Mouse (Mus musculus) intestine, embryonic 16.5 days (tissue): Measurements from ENCODE around the gene Tns1. TPM values are rescaled to one million over a fixed set of nuclear protein-coding genes. Genes with fewer than 3 reads are reported as not detected.

Experiments
- ATAC-seq: fragments of 200-750 bp; cut with Nextera tagmentation; 2 replicates; pipeline ENCODE4 v1.8.0; 2017; ENCODE audit warnings: moderate TSS enrichment, moderate library complexity
- H3K27ac ChIP-seq: fragments of 300-500 bp; sonication (generic); 2 replicates; pipeline ENCODE4 v1.5.1; 2014; ENCODE audit warnings: mild to moderate bottlenecking, low read length
- H3K27me3 ChIP-seq: fragments of 300-500 bp; sonication (generic); replicated peaks from 2 replicates; pipeline ENCODE4 v1.6.1; 2014; ENCODE audit warnings: low read length, control low read depth, mixed read lengths; ENCODE audit not compliant: control insufficient read depth, insufficient read depth
- H3K36me3 ChIP-seq: fragments of 300-500 bp; sonication (generic); 2 replicates; pipeline ENCODE4 v1.6.1; 2014; ENCODE audit warnings: low read length, control low read depth; ENCODE audit not compliant: control insufficient read depth, insufficient read depth
- H3K4me1 ChIP-seq: fragments of 300-500 bp; sonication (generic); 2 replicates; pipeline ENCODE4 v1.6.1; 2014; ENCODE audit warnings: low read length, control low read depth, mixed read lengths; ENCODE audit not compliant: control insufficient read depth, insufficient read depth
- H3K4me2 ChIP-seq: fragments of 300-500 bp; sonication (generic); 2 replicates; pipeline ENCODE4 v1.6.1; 2014; ENCODE audit warnings: low read depth, low read length, control low read depth
- H3K4me3 ChIP-seq: fragments of 300-500 bp; sonication (generic); 2 replicates; pipeline ENCODE4 v1.5.1; 2014; ENCODE audit warnings: mild to moderate bottlenecking, low read length
- H3K9ac ChIP-seq: fragments of 300-500 bp; sonication (generic); 2 replicates; pipeline ENCODE4 v1.6.1; 2014; ENCODE audit warnings: low read depth, low read length
- H3K9me3 ChIP-seq: fragments of 300-500 bp; sonication (generic); 2 replicates; pipeline ENCODE4 v1.6.1; 2016; ENCODE audit warnings: low read length, control low read depth; ENCODE audit not compliant: control insufficient read depth
- WGBS: fragments of 180-500 bp; shearing (Covaris S2); extraction: QIAGEN DNeasy Blood & Tissue Kit; methylation state at CpG from one replicate; pipeline ENCODE4 v1.1.7; 2014; 5-methylcytosine and 5-hydroxymethylcytosine counted together
- polyA plus RNA-seq: library from polyadenylated mRNA; unstranded; fragments of >200 nt; fragmentation: Nextera tagmentation; extraction: Ambion mirVana; gene quantifications from 2 replicates; pipeline ENCODE4 v1.2.1, GENCODE M21; 2015

Tns1 gene
- polyA plus RNA-seq, 1 experiment from 2014 or later: 20.2 TPM

DNA sequence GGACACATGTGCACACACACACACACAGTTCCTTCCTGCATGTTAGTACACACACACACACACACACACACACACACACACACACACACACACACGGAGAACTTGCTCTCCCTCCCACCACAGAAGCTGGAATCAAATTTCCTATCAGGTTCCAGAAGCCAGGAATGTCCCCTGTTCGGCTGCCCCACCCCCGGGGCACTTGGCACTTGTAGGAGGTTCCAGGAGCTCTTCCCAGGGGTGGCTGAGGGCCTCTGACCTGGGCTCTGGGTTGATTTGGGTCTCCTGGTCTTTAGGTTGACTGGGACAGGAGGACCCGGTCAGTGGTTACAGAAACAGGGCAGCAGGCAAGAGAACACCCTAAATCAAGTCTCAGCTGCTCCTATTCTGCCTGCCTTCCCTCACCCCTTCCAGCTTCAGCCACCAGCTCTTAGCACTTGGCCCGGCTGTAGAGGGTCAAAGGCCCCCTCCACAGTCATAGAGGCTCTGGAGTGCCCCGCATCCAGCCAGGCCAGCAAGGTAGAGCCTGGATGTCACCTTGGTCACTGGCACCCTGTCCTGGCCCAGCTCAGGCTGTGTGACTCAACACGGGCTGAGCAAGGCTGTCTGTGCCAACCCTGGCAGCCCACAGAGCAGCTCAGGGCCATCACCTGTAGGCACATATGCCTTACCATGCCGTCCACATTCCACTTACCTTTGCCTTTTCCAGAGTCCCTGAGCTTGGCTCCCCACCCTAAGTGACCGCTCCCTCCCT, 55.0 kb downstream of the Tns1 start:
- Histone ChIP-seq H3K4me3 (peak overlapping the region; percentile 44; the same call in 1 of the 2 replicates), H3K27ac (no peak overlapping the region; the same call in 1 of the 2 replicates), H3K36me3 (no peaks in the 10 kb centered on the region), H3K9me3 (no peaks in the 10 kb centered on the region), H3K9ac (peak overlapping the region; percentile 65; the same call in 1 of the 2 replicates), H3K4me2 (peak overlapping the region; percentile 71; the same call in 1 of the 2 replicates), H3K4me1 (peaks cover 16% of the 10 kb centered on the region), H3K27me3 (no peaks in the 10 kb centered on the region)
- ATAC-seq: peak; percentile 24; the same call in 1 of the 2 replicates
- WGBS: 49% methylated on average over 9 of the region's 9 CpGs

DNA sequence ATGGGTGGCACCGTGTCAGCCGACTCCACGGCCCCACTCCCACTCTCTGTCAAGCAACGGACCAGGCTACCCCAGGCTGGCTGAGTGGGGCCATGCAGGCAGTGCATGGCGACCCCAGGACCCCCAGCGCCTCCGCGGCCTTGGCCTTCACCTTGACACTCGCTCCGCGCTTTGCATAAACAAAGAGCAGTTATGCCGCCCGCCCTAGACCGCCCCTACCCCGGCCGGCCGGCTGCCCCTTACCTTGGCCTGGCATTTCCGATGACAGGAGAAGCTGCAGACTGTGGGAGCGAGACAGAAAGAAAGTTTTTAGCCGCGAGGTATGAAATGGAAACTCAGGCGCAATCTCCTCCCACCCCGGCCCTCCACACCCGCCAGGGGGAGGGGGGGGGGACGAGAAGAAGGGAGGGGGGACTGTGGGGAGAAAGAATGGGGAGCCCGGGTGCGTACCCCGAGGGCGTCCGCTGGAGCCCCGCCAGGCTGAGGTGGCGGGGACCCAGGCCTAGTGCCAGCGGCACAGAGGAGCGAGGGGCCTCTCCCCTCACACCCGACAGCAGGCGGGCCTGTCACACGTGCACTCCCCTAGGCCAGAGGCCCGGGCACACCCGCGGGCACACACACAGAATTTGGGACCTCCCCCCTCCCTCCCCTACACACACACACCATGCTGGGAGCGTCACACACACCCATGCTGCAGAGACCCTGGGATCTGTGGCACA, 55.7 kb downstream of the Tns1 start:
- Histone ChIP-seq H3K4me1 (peaks cover 16% of the 10 kb centered on the region), H3K4me2 (peak overlapping the region; percentile 71), H3K9me3 (no peaks in the 10 kb centered on the region), H3K27ac (no peak overlapping the region), H3K9ac (peak overlapping the region; percentile 65), H3K27me3 (no peaks in the 10 kb centered on the region), H3K4me3 (peak overlapping the region; percentile 44), H3K36me3 (no peaks in the 10 kb centered on the region)
- peak; percentile 63 for ATAC-seq
- 7% methylated on average over 40 of the region's 41 CpGs for WGBS

DNA sequence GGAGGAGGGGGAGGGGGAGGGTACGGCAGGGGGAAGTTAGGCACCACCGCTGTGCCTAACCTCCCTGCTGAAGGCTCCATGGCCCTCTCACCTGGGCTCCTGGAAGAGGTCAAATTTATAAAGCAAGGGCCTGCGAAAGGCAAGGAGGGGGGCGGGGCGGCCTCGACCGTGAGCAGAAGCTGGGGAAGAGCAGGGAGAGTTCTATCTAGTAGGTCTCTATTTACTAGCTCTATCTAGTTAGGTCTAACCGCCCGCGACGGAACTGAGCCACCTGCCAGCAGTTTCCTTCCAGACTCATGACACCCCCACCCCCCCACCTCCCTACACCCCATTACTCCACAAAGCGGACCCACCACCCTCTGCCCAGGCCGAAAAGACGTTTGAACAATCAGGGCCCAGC, 56.4 kb downstream of the Tns1 start:
- H3K4me2 ChIP-seq: peak overlapping the region; percentile 71
- no peak overlapping the region for H3K27ac ChIP-seq
- peak overlapping the region; percentile 44 for H3K4me3 ChIP-seq
- H3K36me3 ChIP-seq: no peaks in the 10 kb centered on the region
- H3K27me3 ChIP-seq: no peaks in the 10 kb centered on the region
- H3K4me1 ChIP-seq: peaks cover 16% of the 10 kb centered on the region
- 23% methylated on average over 14 of the region's 14 CpGs for WGBS
- H3K9ac ChIP-seq: peak overlapping the region; percentile 65
- 0 out of 2 replicates have a peak, but pooled peaks have one; percentile 11 for ATAC-seq
- H3K9me3 ChIP-seq: no peaks in the 10 kb centered on the region

DNA sequence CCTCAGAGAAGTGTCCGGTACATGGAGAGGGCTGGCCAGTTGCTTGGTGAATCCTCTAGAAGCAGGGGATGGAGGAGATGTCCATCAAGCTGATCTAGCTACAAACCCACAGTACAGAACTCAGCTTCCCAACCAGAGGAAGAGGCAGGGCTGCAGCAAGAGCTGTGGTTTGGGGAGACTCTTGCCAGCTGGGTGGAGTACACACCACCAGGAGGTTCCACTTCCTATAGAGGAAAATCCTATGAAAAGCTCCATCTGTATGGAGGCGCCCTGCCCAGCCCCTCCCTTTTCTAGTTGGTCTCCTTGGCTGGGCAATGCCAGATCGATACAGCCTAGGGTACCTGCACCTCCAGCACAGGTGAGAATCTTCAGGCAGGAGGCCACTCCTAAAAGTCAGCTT, 57.7 kb downstream of the Tns1 start:
- Histone ChIP-seq H3K36me3 (no peaks in the 10 kb centered on the region), H3K4me1 (peaks cover 16% of the 10 kb centered on the region), H3K4me3 (no peak overlapping the region), H3K27ac (no peak overlapping the region), H3K9me3 (no peaks in the 10 kb centered on the region), H3K27me3 (no peaks in the 10 kb centered on the region), H3K9ac (no peak overlapping the region), H3K4me2 (no peak overlapping the region)
- no peak for ATAC-seq
- 88% methylated on average over 3 of the region's 3 CpGs for WGBS

DNA sequence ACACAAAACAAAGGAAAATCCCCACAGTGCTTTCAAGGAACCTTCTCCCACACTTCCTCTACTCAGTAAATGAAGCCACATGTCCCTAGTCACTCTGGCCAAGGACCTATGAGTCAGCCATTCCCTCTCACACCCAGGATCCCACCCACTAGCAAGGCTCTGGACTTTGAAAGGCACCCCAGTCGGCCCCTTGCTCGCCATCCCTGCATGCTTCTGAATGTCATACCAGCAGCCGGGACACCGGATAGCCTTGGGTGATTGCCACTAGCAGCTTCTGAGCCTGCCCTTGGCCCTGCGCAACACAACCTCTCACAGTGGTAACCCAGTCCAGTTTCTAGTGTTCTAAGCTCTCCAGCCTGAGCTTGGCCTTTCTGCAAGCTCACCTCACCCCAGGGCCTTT, 58.2 kb downstream of the Tns1 start:
- Histone ChIP-seq H3K9me3 (no peaks in the 10 kb centered on the region), H3K9ac (no peak overlapping the region), H3K27me3 (no peaks in the 10 kb centered on the region), H3K27ac (no peak overlapping the region), H3K4me1 (peaks cover 16% of the 10 kb centered on the region), H3K36me3 (no peaks in the 10 kb centered on the region), H3K4me2 (no peak overlapping the region), H3K4me3 (no peak overlapping the region)
- ATAC-seq: no peak
- WGBS: 80% methylated on average over 5 of the region's 5 CpGs

DNA sequence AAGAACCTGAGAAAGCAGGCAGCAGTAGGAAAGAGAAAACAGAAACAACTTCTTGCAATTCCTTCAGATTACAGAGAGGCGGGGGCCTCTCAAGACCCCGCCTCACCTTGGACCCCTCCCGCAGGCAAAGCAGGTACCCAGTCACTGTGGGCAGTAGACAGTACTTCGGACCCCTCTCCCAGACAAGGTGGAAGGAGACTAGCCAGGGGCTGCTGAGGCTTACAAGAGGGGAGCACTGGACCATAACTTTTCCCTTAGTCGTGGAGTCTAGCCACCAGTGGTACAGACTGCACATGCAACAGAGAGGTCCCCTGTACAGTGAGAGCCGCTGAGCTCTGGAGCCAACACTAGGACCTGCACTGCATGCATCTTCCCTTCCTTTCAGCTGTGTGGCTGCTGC, 64.2 kb downstream of the Tns1 start:
- WGBS: 67% methylated on average over 6 of the region's 6 CpGs
- H3K36me3 ChIP-seq: no peaks in the 10 kb centered on the region
- no peak for ATAC-seq

DNA sequence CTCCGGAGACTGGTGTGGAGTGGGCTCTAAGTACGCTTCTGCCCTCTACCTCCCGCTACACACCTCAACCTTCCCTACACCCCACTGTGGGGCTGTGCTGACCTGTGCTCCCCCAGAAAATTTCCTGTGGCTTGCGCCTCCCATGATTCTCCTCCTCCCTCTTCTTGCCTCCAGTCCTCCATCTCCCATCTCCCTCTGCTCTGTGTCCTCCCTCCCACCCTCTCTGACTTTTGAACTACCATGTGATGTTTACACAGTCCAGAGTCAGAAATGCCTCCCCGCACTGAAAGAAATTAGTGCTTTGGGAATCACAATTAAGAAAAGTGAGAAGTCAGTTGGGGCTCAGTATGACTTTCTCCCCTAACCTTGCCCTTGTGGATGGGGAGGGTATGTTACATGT, 64.7 kb downstream of the Tns1 start:
- WGBS: 80% methylated on average over 5 of the region's 5 CpGs

More for the DNA sequence above, 64.2 kb downstream of the Tns1 start:
- H3K9me3 ChIP-seq: no peaks in the 10 kb centered on the region
- H3K4me3 ChIP-seq: no peak overlapping the region
- H3K9ac ChIP-seq: no peak overlapping the region
- no peak overlapping the region for H3K4me2 ChIP-seq
- no peak overlapping the region for H3K27ac ChIP-seq
- no peaks in the 10 kb centered on the region for H3K27me3 ChIP-seq
- peaks cover 8% of the 10 kb centered on the region for H3K4me1 ChIP-seq

DNA sequence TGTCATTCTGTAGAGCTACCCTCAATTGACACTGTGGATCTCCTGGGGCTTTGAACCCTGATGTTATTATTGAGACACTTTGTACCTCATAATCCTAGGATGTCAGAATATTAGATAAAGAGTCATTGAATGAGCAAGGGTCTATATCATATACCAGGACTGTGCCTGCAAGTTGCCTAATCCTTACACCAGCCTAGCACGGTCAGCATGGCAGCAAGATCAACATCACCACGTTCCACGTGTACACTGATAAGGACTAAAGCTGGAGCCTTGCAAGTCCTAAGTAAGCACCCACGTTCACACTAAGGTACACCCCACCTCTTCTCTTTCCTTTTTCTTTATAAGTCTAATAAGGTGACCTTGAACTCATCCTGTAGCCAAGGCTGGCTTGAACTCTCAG, 65.5 kb downstream of the Tns1 start:
- Histone ChIP-seq H3K4me3 (no peak overlapping the region), H3K4me2 (no peak overlapping the region), H3K27me3 (no peaks in the 10 kb centered on the region), H3K36me3 (no peaks in the 10 kb centered on the region), H3K9me3 (no peaks in the 10 kb centered on the region), H3K4me1 (peaks cover 15% of the 10 kb centered on the region), H3K9ac (no peak overlapping the region), H3K27ac (no peak overlapping the region)
- peak; percentile 49 for ATAC-seq
- WGBS: 58% methylated on average over 4 of the region's 4 CpGs

More for the DNA sequence above, 64.7 kb downstream of the Tns1 start:
- H3K4me3 ChIP-seq: no peak overlapping the region
- peaks cover 8% of the 10 kb centered on the region for H3K4me1 ChIP-seq
- no peaks in the 10 kb centered on the region for H3K27me3 ChIP-seq
- H3K27ac ChIP-seq: no peak overlapping the region
- H3K36me3 ChIP-seq: no peaks in the 10 kb centered on the region
- no peak overlapping the region for H3K9ac ChIP-seq
- no peaks in the 10 kb centered on the region for H3K9me3 ChIP-seq
- H3K4me2 ChIP-seq: no peak overlapping the region
- peak; percentile 49; the same call in 1 of the 2 replicates for ATAC-seq

DNA sequence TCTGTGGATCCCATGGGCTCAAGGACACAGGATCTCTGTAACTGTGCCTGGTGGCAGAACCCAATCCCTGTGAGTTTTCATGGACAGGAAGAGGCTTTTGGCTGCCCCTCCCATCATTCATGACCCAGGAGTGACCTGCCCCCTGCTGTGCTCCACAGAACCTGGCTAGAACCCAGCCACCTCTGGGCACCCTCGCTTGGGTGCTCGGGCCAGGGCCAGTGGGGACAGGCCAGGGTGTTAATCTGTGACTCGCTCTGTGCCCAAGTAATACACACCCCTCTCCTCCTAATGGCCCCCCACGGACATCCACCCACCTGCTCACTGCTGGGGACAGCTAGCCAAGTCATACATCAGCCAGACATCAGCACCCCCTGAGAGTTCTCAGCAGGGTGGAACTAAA, 65.9 kb downstream of the Tns1 start:
- H3K4me3 ChIP-seq: no peak overlapping the region
- H3K9me3 ChIP-seq: no peaks in the 10 kb centered on the region
- WGBS: 76% methylated on average over 4 of the region's 4 CpGs
- no peak overlapping the region for H3K27ac ChIP-seq
- H3K9ac ChIP-seq: no peak overlapping the region
- H3K4me1 ChIP-seq: peaks cover 19% of the 10 kb centered on the region
- no peaks in the 10 kb centered on the region for H3K36me3 ChIP-seq
- H3K27me3 ChIP-seq: no peaks in the 10 kb centered on the region
- no peak overlapping the region for H3K4me2 ChIP-seq
- no peak for ATAC-seq
